Mouse (Mus musculus): Measurements from ENCODE around the gene Hcrt.

GRCm38 (mm10) chr11:100737105-100737733 is 25.5 kb downstream of the Hcrt start:
- TF ChIP-seq CTCF (IDR thresholded peaks at IDR 0.05; ENCODE audit: control insufficient read depth, insufficient read depth, insufficient replicate concordance, low read depth, low read length), result no peak
- TF ChIP-seq POLR2A (IDR thresholded peaks at IDR 0.05; ENCODE audit: control insufficient read depth, low read depth, low read length), result no peak

Data from testis, adult 2 months (tissue).